Mouse (Mus musculus): ENCODE results near the gene Gpr19.

GRCm38 (mm10) chr6:134943759-134944407 is 45.5 kb upstream of the Gpr19 start:
- TF ChIP-seq CTCF (IDR thresholded peaks at IDR 0.05) (no peak), EP300 (IDR thresholded peaks at IDR 0.05) (no peak)
